Mouse (Mus musculus) myocyte (in vitro differentiated cells): ENCODE data around the gene Plagl2.

ENCODE experiments used
- CEBPB ChIP-seq: IDR thresholded peaks from 2 replicates; pipeline ENCODE4 v1.6.1; 2011; ENCODE audit warnings: mild to moderate bottlenecking, moderate library complexity; ENCODE audit not compliant: poor library complexity, insufficient read depth, severe bottlenecking
- MAX ChIP-seq: IDR thresholded peaks from one replicate; pipeline ENCODE4 v1.6.1; 2011; ENCODE audit warnings: low read depth, mild to moderate bottlenecking, control low read depth
- MYOD1 ChIP-seq, 3 experiments: IDR thresholded peaks; one replicate each; pipeline ENCODE4 v1.6.1; 2011; ENCODE audit warnings: control low read depth in 2 of 3, low read depth in 2 of 3, mild to moderate bottlenecking in 2 of 3, moderate library complexity in 1 of 3; ENCODE audit not compliant: insufficient read length in 2 of 3, control insufficient read depth in 1 of 3
- MYOG ChIP-seq, 3 experiments: IDR thresholded peaks; one replicate each; pipeline ENCODE4 v1.6.1; 2011; ENCODE audit warnings: control low read depth in 2 of 3, low read depth in 2 of 3, mild to moderate bottlenecking in 2 of 3; ENCODE audit not compliant: insufficient read length in 2 of 3, control insufficient read depth in 1 of 3, insufficient read depth in 1 of 3
- POLR2A ChIP-seq: IDR thresholded peaks from one replicate; pipeline ENCODE4 v1.6.1; 2011; ENCODE audit warnings: low read depth, mild to moderate bottlenecking, control low read depth, moderate library complexity; ENCODE audit not compliant: insufficient read length
- POLR2AphosphoS2 ChIP-seq: IDR thresholded peaks from one replicate; pipeline ENCODE4 v1.6.1; 2011; ENCODE audit warnings: low read depth, control low read depth; ENCODE audit not compliant: insufficient read length
- SRF ChIP-seq: IDR thresholded peaks from one replicate; pipeline ENCODE4 v1.6.1; 2011; ENCODE audit warnings: low read depth; ENCODE audit not compliant: control insufficient read depth, insufficient read length
- TCF12 ChIP-seq: IDR thresholded peaks from one replicate; pipeline ENCODE4 v1.6.1; 2011; ENCODE audit warnings: mild to moderate bottlenecking, control low read depth; ENCODE audit not compliant: poor library complexity, insufficient read depth, severe bottlenecking
- TCF3 ChIP-seq: IDR thresholded peaks from one replicate; pipeline ENCODE4 v1.6.1; 2011; ENCODE audit warnings: low read depth, control low read depth; ENCODE audit not compliant: insufficient read length
- USF1 ChIP-seq: IDR thresholded peaks from one replicate; pipeline ENCODE4 v1.6.1; 2011; ENCODE audit warnings: low read depth, mild to moderate bottlenecking, control low read depth, moderate library complexity

DNA sequence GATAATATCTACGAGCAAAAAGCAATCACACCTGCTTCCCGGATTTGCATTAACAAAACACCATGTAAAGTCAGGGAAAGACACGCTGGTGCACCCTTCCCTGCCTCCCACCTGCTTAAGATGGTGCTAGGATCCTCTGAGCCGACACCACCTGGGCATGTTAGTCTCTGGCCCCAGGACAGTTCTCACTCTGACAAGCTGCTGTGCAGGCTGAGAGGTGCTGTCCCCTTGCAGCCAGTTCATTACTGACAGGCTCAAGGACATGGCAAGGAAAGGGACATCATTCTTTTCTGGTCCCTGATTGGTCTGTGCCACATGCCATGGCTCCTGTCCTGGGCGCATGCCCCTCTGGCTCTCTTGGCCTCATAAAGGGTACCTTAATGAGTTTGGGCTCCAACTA lies 12.7 kb downstream of the Plagl2 start:
- TF ChIP-seq POLR2A, result no peak
- TF ChIP-seq MYOG (IDR thresholded peaks at IDR 0.05; ENCODE audit: control insufficient read depth in 1 of 3, insufficient read depth in 1 of 3, insufficient read length in 2 of 3, low read depth in 2 of 3), result no peak
- TF ChIP-seq MYOD1 (IDR thresholded peaks at IDR 0.05; ENCODE audit: control insufficient read depth in 1 of 3, insufficient read length in 2 of 3, low read depth in 2 of 3), result no peak
- TF ChIP-seq TCF12, result no peak
- TF ChIP-seq USF1, result no peak
- TF ChIP-seq SRF, result no peak
- TF ChIP-seq MAX, result no peak
- TF ChIP-seq POLR2AphosphoS2, result peak; percentile 55
- TF ChIP-seq CEBPB, result no peak
- TF ChIP-seq TCF3, result no peak
